Mouse (Mus musculus): ENCODE measurements around the gene Smtnl2.

DNA sequence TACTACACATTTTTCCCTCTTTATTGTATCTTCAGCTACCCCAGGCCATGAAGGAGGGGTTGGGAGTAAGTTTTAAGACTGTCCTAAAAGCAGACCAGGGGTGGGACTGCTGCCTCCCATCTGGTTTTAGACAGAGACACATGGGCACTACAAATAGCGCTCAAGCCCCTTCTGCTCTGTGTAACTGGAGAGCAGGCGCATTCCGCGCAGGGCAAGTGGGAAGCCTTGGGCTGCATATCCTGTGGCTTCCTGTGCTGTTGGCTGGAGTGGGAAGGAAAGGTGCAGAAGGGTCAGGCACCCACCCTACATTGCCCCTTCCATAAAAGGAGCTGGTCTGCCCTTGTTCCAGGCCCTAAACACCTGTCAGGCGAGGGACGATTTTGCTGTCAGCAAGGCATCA is 15.9 kb downstream of the Smtnl2 start:
- TF ChIP-seq CTCF (IDR thresholded peaks at IDR 0.05; ENCODE audit: low read depth, low read length) (no peak), POLR2A (IDR thresholded peaks at IDR 0.05; ENCODE audit: insufficient read depth, low read length) (no peak)

Measured in ES-Bruce4 (cell line).